Mouse (Mus musculus) kidney, adult 2 months (tissue): ENCODE measurements at regions not wholly inside any gene's neighbourhood (a gene's known extent, or its start where the extent isn't known, plus 50 kb on each side); places are given as distances from the start of the nearest gene placed in this dataset.
"Not testable (repeated sequence)": the region's sequence is repeated elsewhere in the genome, so short reads cannot be mapped to it uniquely, and the experiment has no call there.

Experiments
- CTCF ChIP-seq: fragments of 200-500 bp; conservative IDR thresholded peaks from 2 replicates; pipeline ENCODE4 v1.5.1; 2011; ENCODE audit warnings: low read depth, mild to moderate bottlenecking, control low read depth, low read length, moderate library complexity, mixed read lengths; ENCODE audit not compliant: insufficient read depth, insufficient read length
- POLR2A ChIP-seq: fragments of 200-500 bp; IDR thresholded peaks from one replicate; pipeline ENCODE4 v1.6.1; 2011; ENCODE audit warnings: low read depth, low read length, control low read depth

DNA sequence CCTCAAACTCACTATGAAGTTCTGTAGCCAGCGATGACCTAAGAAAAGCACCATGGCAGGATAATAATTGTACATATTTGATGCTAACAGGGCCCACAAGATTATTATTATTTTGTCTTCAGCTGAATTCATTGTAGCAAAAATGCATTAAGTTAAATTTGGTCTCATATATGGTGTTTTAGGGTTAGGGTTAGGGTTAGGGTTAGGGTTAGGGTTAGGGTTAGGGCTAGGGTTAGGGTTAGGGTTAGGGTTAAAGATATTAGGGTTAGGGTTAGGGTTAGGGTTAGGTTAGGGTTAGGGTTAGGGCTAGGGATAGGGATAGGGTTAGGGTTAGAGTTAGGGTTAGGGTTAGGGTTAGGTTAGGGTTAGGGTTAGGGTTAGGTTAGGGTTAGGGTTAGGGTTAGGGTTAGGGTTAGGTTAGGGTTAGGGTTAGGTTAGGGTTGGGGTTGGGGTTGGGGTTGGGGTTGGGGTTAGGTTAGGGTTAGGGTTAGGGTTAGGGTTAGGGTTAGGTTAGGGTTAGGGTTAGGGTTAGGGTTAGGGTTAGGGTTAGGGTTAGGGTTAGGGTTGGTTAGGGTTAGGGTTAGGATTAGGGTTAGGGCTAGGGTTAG, 62.0 kb upstream of the Adgrl2 start:
- TF ChIP-seq CTCF, POLR2A: not testable (repeated sequence)
